Mouse (Mus musculus) MEL (cell line): ENCODE data around the gene Gm21962. TPM values are rescaled to one million over a fixed set of nuclear protein-coding genes. Genes with fewer than 3 reads are reported as not detected.

Experiments
- DNase-seq: peaks from one replicate; pipeline ENCODE4 v3.0.0; 2011; ENCODE audit warnings: low read depth, low spot score
- H3K27ac ChIP-seq: 2 replicates; pipeline ENCODE4 v1.5.1; 2012; ENCODE audit warnings: low read depth, mild to moderate bottlenecking, control low read depth, low read length, moderate library complexity; ENCODE audit not compliant: control insufficient read depth
- H3K27me3 ChIP-seq, 2 experiments: fragments of 150-350 bp in 1 of 2; sonication (generic) in 1 of 2; 2 replicates each; pipeline ENCODE4 v1.6.1; 2012; ENCODE audit warnings: low read length in 2 of 2, mild to moderate bottlenecking in 2 of 2, improper control_type of control experiment in 1 of 2, moderate library complexity in 1 of 2; ENCODE audit not compliant: insufficient read depth in 2 of 2, control insufficient read depth in 1 of 2
- H3K36me3 ChIP-seq, 2 experiments: 2 replicates each; pipeline ENCODE4 v1.6.1; 2012 to 2014; ENCODE audit warnings: low read length in 2 of 2, improper control_type of control experiment in 1 of 2, inconsistent platforms in 1 of 2, mild to moderate bottlenecking in 1 of 2; ENCODE audit not compliant: insufficient read depth in 2 of 2, control insufficient read depth in 1 of 2
- H3K4me1 ChIP-seq, 2 experiments: fragments of 150-350 bp in 1 of 2; sonication (generic) in 1 of 2; 2 replicates each; pipeline ENCODE4 v1.6.1; 2012; ENCODE audit warnings: low read length in 2 of 2, improper control_type of control experiment in 1 of 2, mild to moderate bottlenecking in 1 of 2; ENCODE audit not compliant: insufficient read depth in 2 of 2, control insufficient read depth in 1 of 2
- H3K4me3 ChIP-seq, 2 experiments: fragments of 150-350 bp in 1 of 2; sonication (generic) in 1 of 2; 2 replicates each; pipeline ENCODE4 v1.5.1; 2012; ENCODE audit warnings: low read depth in 2 of 2, low read length in 2 of 2, mild to moderate bottlenecking in 2 of 2, moderate library complexity in 2 of 2, control low read depth in 1 of 2, improper control_type of control experiment in 1 of 2; ENCODE audit not compliant: control insufficient read depth in 1 of 2, insufficient read depth in 1 of 2
- H3K79me2 ChIP-seq: 2 replicates; pipeline ENCODE4 v1.6.1; 2012; ENCODE audit warnings: mild to moderate bottlenecking, low read length, moderate library complexity; ENCODE audit not compliant: control insufficient read depth, poor library complexity, insufficient read depth
- H3K9ac ChIP-seq: 2 replicates; pipeline ENCODE4 v1.6.1; 2012; ENCODE audit warnings: low read depth, mild to moderate bottlenecking, control low read depth, low read length, moderate library complexity; ENCODE audit not compliant: control insufficient read depth, poor library complexity, severe bottlenecking
- H3K9me3 ChIP-seq: fragments of 150-350 bp; sonication (generic); replicated peaks from 2 replicates; pipeline ENCODE4 v1.6.1; 2012; ENCODE audit warnings: mild to moderate bottlenecking, low read length, improper control_type of control experiment, moderate library complexity; ENCODE audit not compliant: insufficient read depth
- BHLHE40 ChIP-seq: IDR thresholded peaks from 2 replicates; pipeline ENCODE4 v1.6.1; 2012; ENCODE audit warnings: low read depth, mild to moderate bottlenecking, inconsistent platforms, low read length, improper control_type of control experiment, borderline replicate concordance
- CHD1 ChIP-seq: IDR thresholded peaks from 2 replicates; pipeline ENCODE4 v1.6.1; 2012; ENCODE audit warnings: low read depth, mild to moderate bottlenecking, inconsistent platforms, low read length, improper control_type of control experiment
- CHD2 ChIP-seq: IDR thresholded peaks from 2 replicates; pipeline ENCODE4 v1.6.1; 2011; ENCODE audit warnings: low read length, improper control_type of control experiment
- CTCF ChIP-seq, 3 experiments: IDR thresholded peaks in 2 of 3; conservative IDR thresholded peaks in 1 of 3; 2 replicates each; pipeline ENCODE4 v1.5.1; 2011 to 2012; ENCODE audit warnings: low read length in 3 of 3, low read depth in 2 of 3, mild to moderate bottlenecking in 2 of 3, improper control_type of control experiment in 1 of 3, inconsistent platforms in 1 of 3, mixed read lengths in 1 of 3, moderate library complexity in 1 of 3; ENCODE audit not compliant: control insufficient read depth in 1 of 3, insufficient read depth in 1 of 3, poor library complexity in 1 of 3, severe bottlenecking in 1 of 3
- ELF1 ChIP-seq: IDR thresholded peaks from 2 replicates; pipeline ENCODE4 v1.6.1; 2014; ENCODE audit warnings: low read depth, mild to moderate bottlenecking, inconsistent platforms, low read length, improper control_type of control experiment, moderate library complexity
- ETS1 ChIP-seq: IDR thresholded peaks from 2 replicates; pipeline ENCODE4 v1.6.1; 2012; ENCODE audit warnings: low read depth, mild to moderate bottlenecking, inconsistent platforms, low read length, improper control_type of control experiment, moderate library complexity
- JUND ChIP-seq: IDR thresholded peaks from 2 replicates; pipeline ENCODE4 v1.6.1; 2011; ENCODE audit warnings: low read depth, mild to moderate bottlenecking, improper control_type of control experiment, low read length
- MAX ChIP-seq: IDR thresholded peaks from 2 replicates; pipeline ENCODE4 v1.6.1; 2011; ENCODE audit warnings: low read length, improper control_type of control experiment
- MAZ ChIP-seq: IDR thresholded peaks from 2 replicates; pipeline ENCODE4 v1.6.1; 2012; ENCODE audit warnings: low read depth, mild to moderate bottlenecking, inconsistent platforms, low read length, improper control_type of control experiment
- MEF2A ChIP-seq: IDR thresholded peaks from 2 replicates; pipeline ENCODE4 v1.6.1; 2014; ENCODE audit warnings: low read depth, mild to moderate bottlenecking, inconsistent platforms, low read length, improper control_type of control experiment; ENCODE audit not compliant: poor library complexity, insufficient replicate concordance, severe bottlenecking; ENCODE audit errors: extremely low read depth
- MYC ChIP-seq: IDR thresholded peaks from 2 replicates; pipeline ENCODE4 v1.6.1; 2011; ENCODE audit warnings: low read depth, mild to moderate bottlenecking, low read length, improper control_type of control experiment, moderate library complexity
- NELFE ChIP-seq: IDR thresholded peaks from 2 replicates; pipeline ENCODE4 v1.6.1; 2011; ENCODE audit warnings: low read depth, low read length, improper control_type of control experiment
- POLR2AphosphoS2 ChIP-seq: IDR thresholded peaks from 2 replicates; pipeline ENCODE4 v1.6.1; 2011; ENCODE audit warnings: low read length, improper control_type of control experiment
- POLR2AphosphoS5 ChIP-seq: IDR thresholded peaks from 2 replicates; pipeline ENCODE4 v1.6.1; 2012; ENCODE audit warnings: low read depth, borderline replicate concordance, mild to moderate bottlenecking, inconsistent platforms, low read length, moderate library complexity, mixed read lengths
- RAD21 ChIP-seq: IDR thresholded peaks from 2 replicates; pipeline ENCODE4 v1.6.1; 2011; ENCODE audit warnings: mild to moderate bottlenecking, low read depth, low read length, improper control_type of control experiment
- SIN3A ChIP-seq: IDR thresholded peaks from 2 replicates; pipeline ENCODE4 v1.6.1; 2012; ENCODE audit warnings: low read length, improper control_type of control experiment, inconsistent platforms
- SMC3 ChIP-seq: IDR thresholded peaks from 2 replicates; pipeline ENCODE4 v1.6.1; 2011; ENCODE audit warnings: low read depth, low read length, improper control_type of control experiment
- TBP ChIP-seq: IDR thresholded peaks from 2 replicates; pipeline ENCODE4 v1.8.0; 2011; ENCODE audit warnings: low read depth, low read length, improper control_type of control experiment
- TCF12 ChIP-seq: IDR thresholded peaks from 2 replicates; pipeline ENCODE4 v1.6.1; 2014; ENCODE audit warnings: low read depth, mild to moderate bottlenecking, inconsistent platforms, low read length, improper control_type of control experiment, moderate library complexity
- UBTF ChIP-seq: IDR thresholded peaks from 2 replicates; pipeline ENCODE4 v1.6.1; 2012; ENCODE audit warnings: low read depth, mild to moderate bottlenecking, inconsistent platforms, low read length, improper control_type of control experiment, moderate library complexity, borderline replicate concordance; ENCODE audit not compliant: insufficient read depth
- USF2 ChIP-seq, 2 experiments: IDR thresholded peaks; 2 replicates each; pipeline ENCODE4 v1.6.1; 2011 to 2012; ENCODE audit warnings: improper control_type of control experiment in 2 of 2, low read length in 2 of 2, borderline replicate concordance in 1 of 2, inconsistent platforms in 1 of 2, low read depth in 1 of 2, mild to moderate bottlenecking in 1 of 2; ENCODE audit not compliant: insufficient read depth in 1 of 2
- ZKSCAN1 ChIP-seq: IDR thresholded peaks from 2 replicates; pipeline ENCODE4 v1.6.1; 2012; ENCODE audit warnings: low read depth, mild to moderate bottlenecking, inconsistent platforms, low read length, improper control_type of control experiment, moderate library complexity
- ZMIZ1 ChIP-seq: IDR thresholded peaks from 2 replicates; pipeline ENCODE4 v1.6.1; 2012; ENCODE audit warnings: low read depth, mild to moderate bottlenecking, inconsistent platforms, low read length, improper control_type of control experiment, moderate library complexity
- polyA plus RNA-seq, 2 experiments: library from polyadenylated mRNA; stranded (reverse) in 1 of 2; unstranded in 1 of 2; fragments of >175 nt in 1 of 2; fragments of >200 nt in 1 of 2; gene quantifications; 2 replicates each; pipeline versions ENCODE4 v1.2.1 to v1.2.4; 2012; ENCODE audit warnings: low replicate concordance in 2 of 2, low read depth in 1 of 2; ENCODE audit not compliant: insufficient read length in 2 of 2, insufficient read depth in 1 of 2, missing spikeins in 1 of 2
- total RNA-seq: library from RNA; depleted of rRNA; stranded (reverse); fragments of 300-350 nt; gene quantifications from 2 replicates; pipeline ENCODE4 v1.2.3, GENCODE M21; 2012

The Gm21962 gene
- total and polyA plus RNA-seq, 3 experiments = not detected

DNA sequence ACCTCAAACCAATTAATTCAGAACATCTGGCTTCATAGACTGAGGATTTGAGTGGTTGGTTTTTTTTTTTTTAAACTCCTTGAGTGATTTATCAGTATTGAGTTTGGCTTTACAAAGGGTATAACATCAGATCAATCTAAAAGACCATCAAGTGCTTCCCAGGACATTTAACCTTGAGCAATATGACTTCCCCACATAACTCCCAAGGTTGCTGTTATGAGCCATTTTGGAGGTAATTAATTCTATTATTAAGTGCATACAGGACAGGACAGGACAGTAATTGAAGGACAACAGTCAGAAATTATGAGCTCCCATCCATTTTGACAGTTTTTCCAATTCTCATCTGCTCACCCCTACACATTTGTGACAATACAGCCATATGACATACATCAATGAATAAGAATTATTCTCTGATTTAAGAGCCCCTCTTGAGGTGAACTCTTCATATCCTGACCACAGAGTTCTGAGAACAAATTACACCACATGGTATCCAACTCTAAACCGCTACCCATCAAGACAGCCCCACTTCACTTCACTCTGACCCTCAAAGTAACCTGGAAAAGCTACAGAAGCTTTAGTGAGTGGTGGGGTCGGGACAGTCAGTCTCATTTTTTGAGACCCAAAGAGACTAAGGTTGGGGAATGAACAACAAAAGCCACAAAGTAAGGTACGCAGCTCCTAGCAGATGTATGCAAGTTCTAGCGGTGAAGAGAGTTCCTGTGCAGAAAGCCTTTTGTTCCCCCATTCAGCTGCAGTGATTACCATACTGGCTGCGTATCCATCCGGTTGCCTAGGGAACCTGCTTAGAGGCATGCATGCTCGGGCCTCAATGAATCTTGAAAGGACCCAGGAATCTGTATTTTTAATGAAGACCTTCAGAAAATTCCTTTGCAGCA is 11.8 kb downstream of the Gm21962 start:
- Histone ChIP-seq H3K4me1 (no peaks in the 10 kb centered on the region), H3K79me2 (no peaks in the 10 kb centered on the region)
- no peak for DNase-seq
- no peak for TF ChIP-seq SIN3A
- no peak for TF ChIP-seq TCF12
- TF ChIP-seq MEF2A = no peak
- TF ChIP-seq POLR2AphosphoS2 = no peak
- no peak for TF ChIP-seq BHLHE40
- TF ChIP-seq SMC3 = no peak
- TF ChIP-seq ETS1 = no peak
- no peak for TF ChIP-seq MYC
- no peak for TF ChIP-seq ELF1
- no peak for TF ChIP-seq NELFE
- TF ChIP-seq, all 39 proteins: peak for 0
- no peaks in the 10 kb centered on the region for H3K36me3 ChIP-seq
- no peak overlapping the region for H3K4me3 ChIP-seq
- no peak overlapping the region for H3K27ac ChIP-seq
- no peak overlapping the region for H3K9ac ChIP-seq
- H3K27me3 ChIP-seq = peaks cover 0 to 1% of the 10 kb centered on the region in 2 experiments; a peak in 2 of 4 replicates
- H3K9me3 ChIP-seq = no peaks in the 10 kb centered on the region

DNA sequence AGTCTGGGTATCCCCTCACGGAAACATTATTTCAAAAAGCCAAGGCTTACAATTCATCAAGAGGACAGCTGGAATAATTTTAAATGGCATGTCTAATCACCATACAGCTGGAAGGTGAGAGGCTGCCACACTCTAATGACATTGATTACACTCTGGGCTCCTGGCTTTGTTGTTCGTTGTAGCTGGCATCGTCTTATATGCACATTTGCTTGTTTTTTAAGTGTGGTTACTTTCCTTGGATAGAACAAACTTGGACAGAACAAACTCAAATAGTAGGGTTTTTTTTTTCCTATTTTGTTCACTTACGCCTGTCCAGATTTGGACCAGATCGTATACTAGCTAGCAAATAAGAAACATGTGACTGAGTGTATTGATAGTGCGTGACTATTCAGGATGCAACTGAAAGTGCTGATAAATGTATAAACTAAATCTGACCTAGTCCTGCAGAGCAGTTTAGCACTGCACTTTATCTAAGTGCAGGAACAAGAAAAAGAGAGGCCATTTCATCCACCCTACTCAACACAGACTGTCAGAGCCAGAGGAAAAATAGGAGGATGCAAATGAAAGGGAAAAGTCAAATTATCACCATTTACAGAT is 12.6 kb downstream of the Gm21962 start:
- no peaks in the 10 kb centered on the region for H3K9me3 ChIP-seq

More for the DNA sequence above, 12.6 kb downstream of the Gm21962 start:
- DNase-seq = no peak
- H3K4me3 ChIP-seq = no peak overlapping the region
- H3K27ac ChIP-seq = no peak overlapping the region
- no peak overlapping the region for H3K9ac ChIP-seq
- H3K4me1 ChIP-seq = no peaks in the 10 kb centered on the region
- H3K79me2 ChIP-seq = no peaks in the 10 kb centered on the region
- no peak for TF ChIP-seq RAD21
- no peak for TF ChIP-seq POLR2AphosphoS2
- TF ChIP-seq ZKSCAN1 = no peak
- TF ChIP-seq CHD2 = no peak
- TF ChIP-seq UBTF = no peak
- no peak for TF ChIP-seq MAX
- TF ChIP-seq POLR2AphosphoS5 = no peak
- no peak for TF ChIP-seq CTCF (IDR thresholded peaks at IDR 0.05 in 2 of 3, conservative IDR thresholded peaks at IDR 0.05 in 1 of 3; ENCODE audit: control insufficient read depth in 1 of 3, insufficient read depth in 1 of 3, low read depth in 2 of 3, low read length in 3 of 3, poor library complexity in 1 of 3, severe bottlenecking in 1 of 3)
- no peak for TF ChIP-seq USF2 (IDR thresholded peaks at IDR 0.05; ENCODE audit: borderline replicate concordance in 1 of 2, insufficient read depth in 1 of 2, low read depth in 1 of 2, low read length in 2 of 2)
- no peak for TF ChIP-seq NELFE
- no peak for TF ChIP-seq MAZ
- no peak for TF ChIP-seq CHD1
- no peak for TF ChIP-seq TBP
- TF ChIP-seq JUND = no peak
- no peak for TF ChIP-seq ETS1
- no peak for TF ChIP-seq ZMIZ1
- no peak for TF ChIP-seq BHLHE40
- no peaks in the 10 kb centered on the region for H3K36me3 ChIP-seq
- H3K27me3 ChIP-seq = peaks cover 0 to 1% of the 10 kb centered on the region in 2 experiments; a peak in 2 of 4 replicates
